Mouse (Mus musculus) limb, embryonic 11.5 days (tissue): ENCODE measurements at regions not wholly inside any gene's neighbourhood (a gene's known extent, or its start where the extent isn't known, plus 50 kb on each side); places are given as distances from the start of the nearest gene placed in this dataset.

Experiments used
- ATAC-seq: fragments of 200-750 bp; cut with Nextera tagmentation; 2 replicates; pipeline ENCODE4 v1.8.0; 2017; ENCODE audit warnings: low read depth; ENCODE audit not compliant: insufficient number of reproducible peaks, low FRiP score, low TSS enrichment
- DNase-seq: peaks from one replicate; pipeline ENCODE4 v3.0.0-alpha.2; 2015; ENCODE audit warnings: low spot score
- H3K27ac ChIP-seq: fragments of 300-500 bp; sonication (generic); replicated peaks from 2 replicates; pipeline ENCODE4 v1.5.1; 2014; ENCODE audit warnings: low read depth, mild to moderate bottlenecking, low read length
- H3K27me3 ChIP-seq: fragments of 300-500 bp; sonication (generic); 2 replicates; pipeline ENCODE4 v1.6.1; 2014; ENCODE audit warnings: mild to moderate bottlenecking, low read length, mixed read lengths; ENCODE audit not compliant: control insufficient read depth, insufficient read depth
- H3K36me3 ChIP-seq: fragments of 300-500 bp; sonication (generic); 2 replicates; pipeline ENCODE4 v1.6.1; 2014; ENCODE audit warnings: mild to moderate bottlenecking, low read length, moderate library complexity, mixed read lengths; ENCODE audit not compliant: control insufficient read depth, insufficient read depth
- H3K4me1 ChIP-seq: fragments of 300-500 bp; sonication (generic); 2 replicates; pipeline ENCODE4 v1.6.1; 2014; ENCODE audit warnings: low read length, mixed read lengths; ENCODE audit not compliant: control insufficient read depth, insufficient read depth
- H3K4me2 ChIP-seq: fragments of 300-500 bp; sonication (generic); 2 replicates; pipeline ENCODE4 v1.6.1; 2014; ENCODE audit warnings: low read depth, mild to moderate bottlenecking, moderate library complexity; ENCODE audit not compliant: severe bottlenecking
- H3K4me3 ChIP-seq: fragments of 300-500 bp; sonication (generic); 2 replicates; pipeline ENCODE4 v1.5.1; 2014; ENCODE audit warnings: low read depth, low read length
- H3K9ac ChIP-seq: fragments of 300-500 bp; sonication (generic); 2 replicates; pipeline ENCODE4 v1.6.1; 2014; ENCODE audit warnings: mild to moderate bottlenecking, low read length
- H3K9me3 ChIP-seq: fragments of 300-500 bp; sonication (generic); 2 replicates; pipeline ENCODE4 v1.6.1; 2016; ENCODE audit warnings: low read length; ENCODE audit not compliant: control insufficient read depth
- WGBS: fragments of 180-500 bp; shearing (Covaris S2); extraction: QIAGEN DNeasy Blood & Tissue Kit; methylation state at CpG from one replicate; pipeline ENCODE4 v1.1.7; 2014; 5-methylcytosine and 5-hydroxymethylcytosine counted together

DNA sequence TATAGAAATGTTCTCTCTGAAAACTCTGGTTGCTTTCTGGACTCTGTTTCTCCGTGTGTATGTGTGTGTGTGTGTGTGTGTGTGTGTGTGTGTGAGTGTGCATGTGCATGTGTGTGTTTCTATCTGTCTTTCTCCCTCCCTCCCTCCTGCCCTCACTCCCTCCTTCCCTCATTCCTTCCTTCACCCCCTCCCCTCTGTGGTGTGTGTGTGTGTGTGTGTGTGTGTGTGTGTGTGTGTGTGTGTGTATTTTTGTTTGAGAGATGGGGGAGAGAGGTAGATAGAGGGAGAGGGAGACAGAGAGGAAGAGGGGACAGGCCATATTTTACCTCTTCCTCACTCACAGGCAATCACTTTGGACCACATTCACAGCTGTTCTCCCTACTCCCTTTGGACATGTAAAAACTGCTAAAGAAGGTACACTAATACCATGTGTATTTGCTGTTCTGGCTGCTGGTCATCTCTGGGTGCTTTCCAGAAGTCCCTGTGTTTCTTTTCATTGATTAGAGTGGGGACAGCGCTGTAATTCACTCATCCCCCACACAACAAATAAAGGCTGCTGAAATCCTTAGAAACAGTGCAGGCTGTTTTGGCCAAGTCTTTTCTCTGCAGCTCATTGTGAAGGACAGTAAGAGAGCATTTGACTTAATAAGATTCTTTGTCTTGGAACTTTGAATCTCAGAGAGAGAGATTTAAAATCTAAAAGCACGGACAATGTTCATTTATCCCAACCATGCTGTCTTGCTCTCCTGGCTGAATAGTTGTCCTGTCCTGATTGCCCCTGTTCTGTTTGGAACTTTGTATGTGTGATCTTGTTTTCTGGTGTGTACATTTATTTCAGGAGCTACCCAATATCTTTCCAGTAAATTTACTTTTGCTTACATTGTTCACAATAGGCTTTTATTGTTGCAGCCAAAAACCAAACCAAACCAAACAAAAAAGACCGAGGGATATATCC, 370.9 kb downstream of the Ppargc1a start:
- no peak for DNase-seq
- H3K4me2 ChIP-seq: no peak overlapping the region
- H3K36me3 ChIP-seq: no peaks in the 10 kb centered on the region
- WGBS: 74% methylated on average over 4 of the region's 4 CpGs
- no peak for ATAC-seq
- no peak overlapping the region for H3K4me3 ChIP-seq
- H3K27me3 ChIP-seq: no peaks in the 10 kb centered on the region
- no peaks in the 10 kb centered on the region for H3K4me1 ChIP-seq
- H3K27ac ChIP-seq: no peak overlapping the region
- no peak overlapping the region for H3K9ac ChIP-seq
- no peaks in the 10 kb centered on the region for H3K9me3 ChIP-seq

- 83% methylated on average over 3 of the region's 3 CpGs for WGBS
- DNase-seq (no peak), ATAC-seq (no peak)
- no peak overlapping the region for H3K9ac ChIP-seq
- H3K4me3 ChIP-seq: no peak overlapping the region
- no peak overlapping the region for H3K4me2 ChIP-seq
- H3K4me1 ChIP-seq: no peaks in the 10 kb centered on the region
- H3K36me3 ChIP-seq: no peaks in the 10 kb centered on the region
- no peak overlapping the region for H3K27ac ChIP-seq
- H3K27me3 ChIP-seq: no peaks in the 10 kb centered on the region
- no peaks in the 10 kb centered on the region for H3K9me3 ChIP-seq
Observed at GRCm38 (mm10) chr5:51190661-51191060, 376.9 kb downstream of the Ppargc1a start.

GRCm38 (mm10) chr5:51169828-51170227, 397.7 kb downstream of the Ppargc1a start:
- DNase-seq: no peak
- H3K4me1 ChIP-seq: no peaks in the 10 kb centered on the region
- no peak overlapping the region for H3K4me2 ChIP-seq
- H3K27me3 ChIP-seq: no peaks in the 10 kb centered on the region
- no peak overlapping the region for H3K9ac ChIP-seq
- H3K27ac ChIP-seq: no peak overlapping the region
- 98% methylated on average over 1 of the region's 1 CpGs for WGBS
- no peaks in the 10 kb centered on the region for H3K36me3 ChIP-seq
- no peak for ATAC-seq
- H3K4me3 ChIP-seq: no peak overlapping the region
- no peaks in the 10 kb centered on the region for H3K9me3 ChIP-seq

- H3K4me3 ChIP-seq: no peak overlapping the region
- H3K27ac ChIP-seq: no peak overlapping the region
- no peaks in the 10 kb centered on the region for H3K9me3 ChIP-seq
- no peaks in the 10 kb centered on the region for H3K36me3 ChIP-seq
- no peaks in the 10 kb centered on the region for H3K27me3 ChIP-seq
- ATAC-seq (no peak), DNase-seq (no peak)
- H3K4me2 ChIP-seq: no peak overlapping the region
- 26% methylated on average over 6 of the region's 6 CpGs for WGBS
- no peak overlapping the region for H3K9ac ChIP-seq
- H3K4me1 ChIP-seq: no peaks in the 10 kb centered on the region
Observed at GRCm38 (mm10) chr5:51168206-51168605, 399.3 kb downstream of the Ppargc1a start.

DNA sequence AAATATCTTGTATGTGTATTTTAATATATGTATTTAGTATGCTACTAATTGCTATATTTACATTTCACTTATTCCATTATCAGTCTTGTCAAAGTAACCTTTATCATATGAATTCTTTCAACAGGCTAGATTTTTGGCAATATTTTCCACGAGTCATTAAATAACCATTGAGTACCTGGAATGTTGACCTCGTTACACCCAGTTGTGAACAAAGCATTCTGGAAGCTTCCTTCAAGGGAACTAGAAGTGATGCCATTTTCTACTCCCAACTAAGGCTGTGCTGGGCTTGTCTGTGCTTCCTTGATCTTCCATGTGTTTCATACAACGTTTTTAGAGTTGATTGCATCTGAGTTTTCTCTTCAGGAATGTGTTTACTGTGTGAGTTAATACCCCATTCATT, 410.6 kb downstream of the Ppargc1a start:
- ATAC-seq: no peak
- no peak overlapping the region for H3K27ac ChIP-seq
- 67% methylated on average over 3 of the region's 3 CpGs for WGBS
- H3K4me1 ChIP-seq: no peaks in the 10 kb centered on the region
- no peaks in the 10 kb centered on the region for H3K9me3 ChIP-seq
- H3K36me3 ChIP-seq: no peaks in the 10 kb centered on the region
- H3K4me2 ChIP-seq: no peak overlapping the region
- no peaks in the 10 kb centered on the region for H3K27me3 ChIP-seq
- no peak overlapping the region for H3K9ac ChIP-seq
- DNase-seq: no peak
- no peak overlapping the region for H3K4me3 ChIP-seq

GRCm38 (mm10) chr5:51144842-51145241, 422.7 kb downstream of the Ppargc1a start:
- DNase-seq (no peak), ATAC-seq (no peak)
- Histone ChIP-seq H3K9me3 (no peaks in the 10 kb centered on the region), H3K27me3 (no peaks in the 10 kb centered on the region), H3K36me3 (no peaks in the 10 kb centered on the region), H3K4me1 (no peaks in the 10 kb centered on the region), H3K4me3 (no peak overlapping the region), H3K4me2 (no peak overlapping the region), H3K9ac (no peak overlapping the region), H3K27ac (no peak overlapping the region)
- WGBS: 88% methylated on average over 4 of the region's 4 CpGs

GRCm38 (mm10) chr5:51125091-51125490, 442.4 kb downstream of the Ppargc1a start:
- no peaks in the 10 kb centered on the region for H3K9me3 ChIP-seq
- no peak overlapping the region for H3K4me3 ChIP-seq
- 84% methylated on average over 6 of the region's 6 CpGs for WGBS
- no peak overlapping the region for H3K9ac ChIP-seq
- no peak overlapping the region for H3K27ac ChIP-seq
- H3K36me3 ChIP-seq: no peaks in the 10 kb centered on the region
- DNase-seq: no peak
- H3K4me1 ChIP-seq: no peaks in the 10 kb centered on the region
- no peak for ATAC-seq
- H3K27me3 ChIP-seq: no peaks in the 10 kb centered on the region
- H3K4me2 ChIP-seq: no peak overlapping the region

DNA sequence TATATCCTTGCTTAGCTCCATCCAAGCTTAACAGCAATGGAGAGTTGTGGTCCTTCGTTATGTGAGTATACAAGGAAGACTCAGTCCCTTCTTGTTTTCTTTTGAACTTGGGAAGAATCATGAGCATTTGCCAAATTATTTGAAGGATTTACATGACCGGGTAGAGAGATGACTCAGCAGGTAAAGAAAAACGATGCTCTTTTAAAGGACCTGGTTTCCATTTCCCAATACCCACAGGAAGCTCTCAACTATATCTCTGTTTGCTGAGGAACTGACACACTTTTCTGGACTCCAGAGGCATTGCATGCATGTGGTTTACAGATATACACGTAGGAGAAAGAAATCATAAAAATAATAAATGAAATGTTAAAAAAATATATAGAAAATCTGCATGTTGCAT, 457.5 kb downstream of the Ppargc1a start:
- H3K4me1 ChIP-seq: no peaks in the 10 kb centered on the region
- H3K9me3 ChIP-seq: no peaks in the 10 kb centered on the region
- H3K27me3 ChIP-seq: no peaks in the 10 kb centered on the region
- H3K4me3 ChIP-seq: no peak overlapping the region
- no peak overlapping the region for H3K9ac ChIP-seq
- 85% methylated on average over 4 of the region's 4 CpGs for WGBS
- H3K36me3 ChIP-seq: no peaks in the 10 kb centered on the region
- DNase-seq (no peak), ATAC-seq (no peak)
- no peak overlapping the region for H3K4me2 ChIP-seq
- no peak overlapping the region for H3K27ac ChIP-seq

DNA sequence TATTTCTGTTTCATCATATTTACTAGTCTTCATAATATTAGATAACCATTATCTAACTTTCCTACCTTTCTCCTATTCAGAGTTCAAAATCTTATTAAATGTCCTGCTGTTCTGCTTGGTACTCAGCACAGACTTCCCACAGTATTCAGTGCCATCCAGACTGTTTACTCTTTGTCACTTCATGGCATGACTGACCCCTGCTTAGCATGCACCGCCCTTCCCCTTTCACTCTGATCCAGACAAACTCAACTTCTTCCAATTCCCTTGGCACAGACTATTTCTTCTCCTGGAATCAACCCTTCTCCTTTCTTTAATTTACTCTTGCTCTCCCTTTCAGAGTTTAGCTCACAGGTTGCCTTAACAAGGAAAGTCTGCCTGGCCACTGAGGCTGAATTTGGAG, 458.8 kb downstream of the Ppargc1a start:
- no peak overlapping the region for H3K9ac ChIP-seq
- ATAC-seq (no peak), DNase-seq (no peak)
- no peak overlapping the region for H3K27ac ChIP-seq
- no peak overlapping the region for H3K4me3 ChIP-seq
- WGBS: 87% methylated on average over 1 of the region's 1 CpGs
- no peaks in the 10 kb centered on the region for H3K27me3 ChIP-seq
- no peak overlapping the region for H3K4me2 ChIP-seq
- no peaks in the 10 kb centered on the region for H3K9me3 ChIP-seq
- H3K4me1 ChIP-seq: no peaks in the 10 kb centered on the region
- H3K36me3 ChIP-seq: no peaks in the 10 kb centered on the region
